Mouse (Mus musculus): Measurements from ENCODE around the gene Mrtfa. TPM values are rescaled to one million over a fixed set of nuclear protein-coding genes. Genes with fewer than 3 reads are reported as not detected.

Mrtfa gene
- polyA plus RNA-seq, 1 experiment: 66.0 TPM

GRCm38 (mm10) chr15:81099269-81099668 is 91.3 kb downstream of the Mrtfa start:
- Histone ChIP-seq H3K27ac (ENCODE audit: insufficient read depth, low read depth, low read length) (no peak overlapping the region), H3K4me3 (ENCODE audit: insufficient read depth, low read length) (no peak overlapping the region), H3K4me1 (ENCODE audit: control insufficient read depth, insufficient read depth, low read length) (peaks cover 65% of the 10 kb centered on the region)
- TF ChIP-seq POLR2A (IDR thresholded peaks at IDR 0.05; ENCODE audit: borderline replicate concordance, low read depth, low read length) (no peak), CTCF (IDR thresholded peaks at IDR 0.05; ENCODE audit: low read depth, low read length) (no peak)

DNA sequence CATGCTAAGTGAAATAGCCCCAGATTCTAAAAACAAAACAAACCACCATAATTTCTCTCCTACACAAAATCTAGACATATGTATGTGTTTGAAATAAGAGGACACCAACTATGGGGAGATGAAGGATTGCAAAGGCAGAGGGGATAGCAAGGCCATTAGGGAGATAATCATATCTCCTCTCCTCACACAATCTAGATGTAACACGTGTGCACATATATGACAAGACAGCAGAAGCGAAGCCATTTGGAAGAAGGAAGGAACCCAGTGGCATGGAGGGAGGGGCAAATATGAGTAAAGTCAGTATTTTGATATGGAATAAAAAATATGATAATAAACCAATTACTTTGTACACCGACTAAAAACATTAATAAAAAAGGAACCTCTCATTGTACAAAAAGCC is 91.9 kb downstream of the Mrtfa start:
- H3K4me1 ChIP-seq (ENCODE audit: control insufficient read depth, insufficient read depth, low read length): peaks cover 68% of the 10 kb centered on the region
- TF ChIP-seq CTCF (IDR thresholded peaks at IDR 0.05; ENCODE audit: low read depth, low read length) (no peak), POLR2A (IDR thresholded peaks at IDR 0.05; ENCODE audit: borderline replicate concordance, low read depth, low read length) (no peak)

DNA sequence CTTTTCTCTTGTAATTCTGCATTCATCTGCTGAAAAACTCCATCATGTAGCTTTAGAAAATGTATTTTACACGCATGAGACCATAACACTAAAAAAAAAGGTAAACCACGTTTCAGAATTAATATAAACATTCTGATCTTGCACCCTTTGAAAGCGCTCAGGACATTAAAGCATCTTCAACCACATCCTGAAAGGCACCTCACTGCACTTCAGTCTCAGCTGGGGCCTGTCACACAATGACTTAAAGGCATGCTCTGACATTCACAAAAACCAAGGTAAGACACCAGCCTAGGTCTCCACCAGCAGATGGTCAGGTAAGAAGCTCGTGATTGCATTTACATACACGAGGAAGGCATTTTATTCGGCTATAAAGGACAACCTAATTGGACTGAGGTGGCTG is 92.7 kb downstream of the Mrtfa start:
- Histone ChIP-seq H3K4me1 (ENCODE audit: control insufficient read depth, insufficient read depth, low read length) (peaks cover 61% of the 10 kb centered on the region), H3K4me3 (ENCODE audit: insufficient read depth, low read length) (no peak overlapping the region), H3K27ac (ENCODE audit: insufficient read depth, low read depth, low read length) (no peak overlapping the region)
- no peak for TF ChIP-seq POLR2A (IDR thresholded peaks at IDR 0.05; ENCODE audit: borderline replicate concordance, low read depth, low read length)
- TF ChIP-seq CTCF (IDR thresholded peaks at IDR 0.05; ENCODE audit: low read depth, low read length): no peak

More for the DNA sequence above, 91.9 kb downstream of the Mrtfa start:
- Histone ChIP-seq H3K27ac (ENCODE audit: insufficient read depth, low read depth, low read length) (no peak overlapping the region), H3K4me3 (ENCODE audit: insufficient read depth, low read length) (no peak overlapping the region)

- peak overlapping the region; percentile 6; the same call in 1 of the 2 replicates for H3K27ac ChIP-seq (ENCODE audit: insufficient read depth, low read depth, low read length)
- no peak overlapping the region for H3K4me3 ChIP-seq (ENCODE audit: insufficient read depth, low read length)
- TF ChIP-seq POLR2A (IDR thresholded peaks at IDR 0.05; ENCODE audit: borderline replicate concordance, low read depth, low read length) (no peak), CTCF (IDR thresholded peaks at IDR 0.05; ENCODE audit: low read depth, low read length) (no peak)
- peaks cover 57% of the 10 kb centered on the region for H3K4me1 ChIP-seq (ENCODE audit: control insufficient read depth, insufficient read depth, low read length)
Measured at GRCm38 (mm10) chr15:81097456-81097855, 93.1 kb downstream of the Mrtfa start.

DNA sequence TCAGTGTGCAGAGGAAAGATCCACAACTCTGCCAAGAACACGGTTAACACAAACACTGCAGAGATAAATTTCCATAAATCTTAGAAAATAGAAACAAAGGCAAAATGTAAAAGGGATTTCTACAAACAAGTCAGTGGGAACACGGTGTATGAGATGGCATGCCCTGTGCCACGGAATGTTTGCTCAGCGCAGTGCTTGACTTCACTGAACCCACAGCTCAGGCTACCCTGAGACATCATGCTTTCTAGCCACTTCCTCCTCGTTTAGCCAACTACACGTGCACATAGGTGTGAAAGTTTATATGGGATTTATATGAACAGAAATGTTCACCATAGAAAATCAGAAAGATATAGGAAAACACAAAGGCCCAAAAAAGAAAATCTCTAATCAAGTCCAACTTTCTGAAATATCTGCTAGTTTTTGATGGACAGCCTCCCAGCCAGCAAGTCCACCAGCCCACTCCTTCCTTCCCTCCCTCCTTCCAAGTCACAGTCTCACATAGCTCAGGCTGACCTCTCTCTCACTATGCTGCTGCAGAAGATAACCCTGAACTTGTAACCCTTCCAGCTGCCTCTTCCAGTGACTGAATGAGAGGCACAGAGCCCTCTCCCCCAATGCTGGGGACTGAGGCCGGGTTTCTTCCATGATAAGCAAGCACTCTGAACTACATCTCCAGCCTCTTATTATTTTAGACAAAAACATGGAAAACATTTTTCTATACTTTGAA is 94.1 kb downstream of the Mrtfa start:
- Histone ChIP-seq H3K27ac (ENCODE audit: insufficient read depth, low read depth, low read length) (no peak overlapping the region), H3K4me3 (ENCODE audit: insufficient read depth, low read length) (no peak overlapping the region), H3K4me1 (ENCODE audit: control insufficient read depth, insufficient read depth, low read length) (peaks cover 50% of the 10 kb centered on the region)
- TF ChIP-seq POLR2A (IDR thresholded peaks at IDR 0.05; ENCODE audit: borderline replicate concordance, low read depth, low read length) (no peak), CTCF (IDR thresholded peaks at IDR 0.05; ENCODE audit: low read depth, low read length) (no peak)

DNA sequence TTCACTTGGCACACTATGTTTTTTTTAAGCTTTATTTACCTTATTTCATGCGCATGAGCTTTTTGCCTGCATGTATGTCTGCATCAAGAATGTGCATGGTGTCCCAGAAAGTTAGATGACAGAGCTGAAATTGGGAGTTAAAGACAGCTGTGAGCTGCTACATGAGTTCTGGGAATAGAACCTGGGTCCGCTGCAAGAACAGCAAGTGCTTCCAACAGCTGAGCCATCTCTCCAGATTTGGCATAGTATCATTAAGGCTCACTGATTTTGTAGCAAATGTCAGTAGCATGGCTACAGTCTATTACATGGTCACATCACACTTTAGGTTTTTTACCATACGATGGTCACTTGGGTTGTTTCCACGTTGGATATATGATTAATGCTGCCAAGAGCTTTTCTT is 97.5 kb downstream of the Mrtfa start:
- Histone ChIP-seq H3K4me3 (ENCODE audit: insufficient read depth, low read length) (no peak overlapping the region), H3K27ac (ENCODE audit: insufficient read depth, low read depth, low read length) (no peak overlapping the region), H3K4me1 (ENCODE audit: control insufficient read depth, insufficient read depth, low read length) (peaks cover 26% of the 10 kb centered on the region)
- TF ChIP-seq CTCF (IDR thresholded peaks at IDR 0.05; ENCODE audit: low read depth, low read length) (no peak), POLR2A (IDR thresholded peaks at IDR 0.05; ENCODE audit: borderline replicate concordance, low read depth, low read length) (no peak)

DNA sequence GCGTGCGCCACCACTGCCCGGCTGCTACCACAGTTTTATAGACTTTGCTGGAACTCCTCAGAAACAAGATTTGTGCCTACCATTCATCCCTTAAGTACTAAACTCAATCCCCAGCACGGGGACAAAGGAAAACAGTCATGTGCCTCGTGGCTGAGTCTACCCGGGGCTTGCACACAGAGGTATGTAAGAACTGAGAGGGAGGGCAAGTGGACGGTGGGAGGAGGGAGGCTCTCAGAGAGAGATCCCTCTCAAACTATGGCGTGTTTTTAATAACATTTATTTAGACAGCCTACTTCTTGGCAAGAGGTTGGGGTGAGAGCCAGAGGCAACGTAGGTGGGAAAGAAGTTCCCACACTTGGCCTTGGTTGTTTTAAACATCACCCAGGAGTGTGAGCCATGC is 98.8 kb downstream of the Mrtfa start:
- TF ChIP-seq CTCF (IDR thresholded peaks at IDR 0.05; ENCODE audit: low read depth, low read length) (no peak), POLR2A (IDR thresholded peaks at IDR 0.05; ENCODE audit: borderline replicate concordance, low read depth, low read length) (no peak)

DNA sequence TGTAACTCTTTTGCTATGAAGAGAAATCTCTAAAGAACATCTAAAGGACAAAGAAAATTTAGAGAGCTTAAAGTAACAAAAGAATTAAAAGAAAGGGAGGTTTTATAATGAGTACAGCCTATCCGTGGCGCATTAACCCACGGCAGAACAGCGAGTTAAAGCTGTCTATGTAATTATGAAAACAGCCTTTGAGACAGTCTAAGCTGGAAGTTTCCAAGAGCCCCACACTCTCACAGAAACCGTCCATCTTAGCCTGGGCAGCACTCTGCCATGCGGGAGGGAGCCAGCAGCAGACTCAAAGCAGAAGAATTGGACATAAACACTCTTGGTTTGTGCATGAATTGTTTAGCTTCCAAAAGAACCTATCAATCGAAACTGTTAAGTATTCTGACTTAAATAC is 103.0 kb downstream of the Mrtfa start:
- Histone ChIP-seq H3K4me3 (ENCODE audit: insufficient read depth, low read length) (no peak overlapping the region), H3K4me1 (ENCODE audit: control insufficient read depth, insufficient read depth, low read length) (peaks cover 45% of the 10 kb centered on the region), H3K27ac (ENCODE audit: insufficient read depth, low read depth, low read length) (no peak overlapping the region)
- TF ChIP-seq CTCF (IDR thresholded peaks at IDR 0.05; ENCODE audit: low read depth, low read length) (no peak), POLR2A (IDR thresholded peaks at IDR 0.05; ENCODE audit: borderline replicate concordance, low read depth, low read length) (no peak)

More for the DNA sequence above, 98.8 kb downstream of the Mrtfa start:
- H3K4me1 ChIP-seq (ENCODE audit: control insufficient read depth, insufficient read depth, low read length): peaks cover 25% of the 10 kb centered on the region
- no peak overlapping the region for H3K27ac ChIP-seq (ENCODE audit: insufficient read depth, low read depth, low read length)
- no peak overlapping the region for H3K4me3 ChIP-seq (ENCODE audit: insufficient read depth, low read length)

- no peak overlapping the region for H3K4me3 ChIP-seq (ENCODE audit: insufficient read depth, low read length)
- peaks cover 50% of the 10 kb centered on the region for H3K4me1 ChIP-seq (ENCODE audit: control insufficient read depth, insufficient read depth, low read length)
- no peak overlapping the region for H3K27ac ChIP-seq (ENCODE audit: insufficient read depth, low read depth, low read length)
- TF ChIP-seq POLR2A (IDR thresholded peaks at IDR 0.05; ENCODE audit: borderline replicate concordance, low read depth, low read length): no peak
- no peak for TF ChIP-seq CTCF (IDR thresholded peaks at IDR 0.05; ENCODE audit: low read depth, low read length)
Measured at GRCm38 (mm10) chr15:81086644-81087480, 103.7 kb downstream of the Mrtfa start.

GRCm38 (mm10) chr15:81083826-81084225 is 106.7 kb downstream of the Mrtfa start:
- no peak for TF ChIP-seq POLR2A (IDR thresholded peaks at IDR 0.05; ENCODE audit: borderline replicate concordance, low read depth, low read length)
- TF ChIP-seq CTCF (IDR thresholded peaks at IDR 0.05; ENCODE audit: low read depth, low read length): no peak
- Histone ChIP-seq H3K27ac (ENCODE audit: insufficient read depth, low read depth, low read length) (peak overlapping the region; percentile 86), H3K4me3 (ENCODE audit: insufficient read depth, low read length) (peak overlapping the region; percentile 3; the same call in 1 of the 2 replicates), H3K4me1 (ENCODE audit: control insufficient read depth, insufficient read depth, low read length) (peaks cover 73% of the 10 kb centered on the region)
